Mouse (Mus musculus): ENCODE data around the gene Tmem44. TPM values are rescaled to one million over a fixed set of nuclear protein-coding genes. Genes with fewer than 3 reads are reported as not detected.
A peak's percentile ranks its signal among the peaks of the same experiment; 100 is the strongest.

Tmem44 gene
- polyA plus RNA-seq, 1 experiment from 2014 or later: 27.9 TPM

DNA sequence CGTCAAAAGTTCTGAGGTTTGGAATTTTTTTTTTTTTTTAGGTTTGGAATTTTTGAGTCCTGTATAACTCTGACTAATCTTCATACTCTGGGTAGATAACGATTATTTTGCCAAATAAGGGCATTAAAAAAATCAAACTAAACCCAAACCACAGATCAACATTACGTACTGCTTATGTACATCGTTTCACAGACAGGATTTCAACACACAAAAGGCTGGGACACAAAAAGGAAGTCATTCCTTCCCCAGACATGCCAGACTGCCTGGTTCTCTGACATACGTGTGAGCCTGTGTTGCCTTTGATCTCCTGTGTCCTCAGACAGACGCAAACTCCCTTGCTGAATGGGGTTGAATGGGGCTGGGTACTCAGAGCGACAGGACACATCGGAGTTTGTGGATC lies 22.3 kb downstream of the Tmem44 start:
- DNase-seq (ENCODE audit: low spot score, missing footprints) (peak; percentile 72), ATAC-seq (ENCODE audit: low FRiP score) (no peak)
- Histone ChIP-seq H3K27me3 (ENCODE audit: control insufficient read depth, insufficient read depth, low read length) (no peaks in the 10 kb centered on the region), H3K4me2 (no peak overlapping the region), H3K9me3 (ENCODE audit: control insufficient read depth, low read length) (no peaks in the 10 kb centered on the region), H3K4me1 (ENCODE audit: control insufficient read depth, insufficient read depth, low read length) (no peaks in the 10 kb centered on the region), H3K27ac (ENCODE audit: low read depth, low read length) (no peak overlapping the region), H3K4me3 (ENCODE audit: low read depth, low read length) (no peak overlapping the region), H3K9ac (ENCODE audit: low read length) (no peak overlapping the region), H3K36me3 (ENCODE audit: control insufficient read depth, insufficient read depth, low read length) (0 out of 2 replicates have a peak, but pooled peaks cover 3% of the 10 kb centered on the region)
- WGBS: 88% methylated on average over 8 of the region's 8 CpGs

DNA sequence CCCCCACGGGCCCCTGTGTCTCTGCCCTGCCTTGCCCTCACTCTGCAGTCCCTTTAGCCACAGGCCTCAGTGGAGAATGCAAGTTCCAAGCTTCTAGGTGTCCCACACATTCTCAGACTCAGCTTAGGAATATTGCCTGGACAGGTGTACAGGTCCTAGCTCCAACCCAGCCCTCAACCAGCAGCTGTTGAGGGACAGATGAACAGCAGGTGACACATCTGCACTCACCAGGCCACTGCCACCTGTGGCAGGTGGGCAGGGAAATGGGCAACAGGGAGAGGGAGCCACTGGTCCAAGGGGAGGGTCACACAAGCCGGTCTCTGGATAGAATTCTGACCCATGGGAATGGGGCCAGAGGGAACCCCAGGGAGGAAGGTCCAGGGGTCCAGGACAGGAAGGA lies 22.8 kb downstream of the Tmem44 start:
- 59% methylated on average over 2 of the region's 2 CpGs for WGBS

DNA sequence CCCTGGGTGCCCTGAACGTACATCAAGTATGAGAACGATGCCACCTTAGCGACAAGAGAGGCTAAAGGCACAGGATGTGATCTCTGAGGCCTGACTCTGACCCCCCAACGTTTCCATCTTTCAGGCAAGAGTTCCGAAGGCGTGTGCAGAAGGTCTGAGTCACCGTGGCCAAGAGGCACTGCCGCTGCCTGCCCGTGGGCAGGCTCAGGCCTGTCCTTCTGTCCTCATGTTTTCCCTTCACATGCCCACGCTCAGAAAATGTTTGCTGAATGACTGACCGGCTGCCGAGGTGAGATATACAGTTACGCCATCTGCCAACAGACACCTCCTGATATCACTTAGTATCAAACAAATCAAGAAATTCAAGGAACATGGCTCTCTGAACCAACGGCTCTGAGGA lies 24.9 kb downstream of the Tmem44 start:
- Histone ChIP-seq H3K4me2 (no peak overlapping the region), H3K36me3 (ENCODE audit: control insufficient read depth, insufficient read depth, low read length) (0 out of 2 replicates have a peak, but pooled peaks cover 3% of the 10 kb centered on the region), H3K9ac (ENCODE audit: low read length) (no peak overlapping the region), H3K4me3 (ENCODE audit: low read depth, low read length) (no peak overlapping the region), H3K27me3 (ENCODE audit: control insufficient read depth, insufficient read depth, low read length) (no peaks in the 10 kb centered on the region), H3K27ac (ENCODE audit: low read depth, low read length) (no peak overlapping the region), H3K4me1 (ENCODE audit: control insufficient read depth, insufficient read depth, low read length) (no peaks in the 10 kb centered on the region), H3K9me3 (ENCODE audit: control insufficient read depth, low read length) (no peaks in the 10 kb centered on the region)
- no peak for ATAC-seq (ENCODE audit: low FRiP score)
- 88% methylated on average over 14 of the region's 14 CpGs for WGBS
- DNase-seq (ENCODE audit: low spot score, missing footprints): peak; percentile 45

More for the DNA sequence above, 22.8 kb downstream of the Tmem44 start:
- Histone ChIP-seq H3K4me2 (no peak overlapping the region), H3K36me3 (ENCODE audit: control insufficient read depth, insufficient read depth, low read length) (0 out of 2 replicates have a peak, but pooled peaks cover 3% of the 10 kb centered on the region), H3K9ac (ENCODE audit: low read length) (no peak overlapping the region), H3K9me3 (ENCODE audit: control insufficient read depth, low read length) (no peaks in the 10 kb centered on the region), H3K4me3 (ENCODE audit: low read depth, low read length) (no peak overlapping the region), H3K27ac (ENCODE audit: low read depth, low read length) (no peak overlapping the region), H3K27me3 (ENCODE audit: control insufficient read depth, insufficient read depth, low read length) (no peaks in the 10 kb centered on the region), H3K4me1 (ENCODE audit: control insufficient read depth, insufficient read depth, low read length) (no peaks in the 10 kb centered on the region)
- DNase-seq (ENCODE audit: low spot score, missing footprints) (peak; percentile 33), ATAC-seq (ENCODE audit: low FRiP score) (no peak)

DNA sequence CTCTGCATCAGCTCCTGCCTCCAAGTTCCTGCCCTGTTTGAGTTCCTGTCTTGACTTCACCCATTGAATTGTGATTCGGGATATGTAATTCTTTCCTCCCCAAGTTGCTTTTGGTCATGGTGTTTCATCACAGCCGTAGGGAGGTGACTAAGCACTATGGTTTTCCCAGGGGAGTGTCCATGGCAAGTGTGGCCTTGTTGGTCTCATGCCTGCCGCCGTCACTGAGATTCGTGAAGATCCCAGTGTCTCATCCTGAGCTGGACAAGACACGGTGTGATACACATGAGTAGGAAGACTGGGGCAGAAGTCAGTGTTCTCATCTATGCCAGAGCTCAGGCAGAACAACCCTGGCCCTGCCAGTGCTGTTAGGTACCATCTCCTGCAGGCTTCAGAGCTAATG lies 26.2 kb downstream of the Tmem44 start:
- ATAC-seq (ENCODE audit: low FRiP score): no peak
- H3K27me3 ChIP-seq (ENCODE audit: control insufficient read depth, insufficient read depth, low read length): no peaks in the 10 kb centered on the region
- no peak overlapping the region for H3K27ac ChIP-seq (ENCODE audit: low read depth, low read length)
- no peak for DNase-seq (ENCODE audit: low spot score, missing footprints)
- H3K4me2 ChIP-seq: no peak overlapping the region
- H3K9ac ChIP-seq (ENCODE audit: low read length): no peak overlapping the region
- no peak overlapping the region for H3K4me3 ChIP-seq (ENCODE audit: low read depth, low read length)
- H3K4me1 ChIP-seq (ENCODE audit: control insufficient read depth, insufficient read depth, low read length): no peaks in the 10 kb centered on the region
- WGBS: 87% methylated on average over 6 of the region's 6 CpGs
- H3K36me3 ChIP-seq (ENCODE audit: control insufficient read depth, insufficient read depth, low read length): 0 out of 2 replicates have a peak, but pooled peaks cover 3% of the 10 kb centered on the region
- H3K9me3 ChIP-seq (ENCODE audit: control insufficient read depth, low read length): no peaks in the 10 kb centered on the region

DNA sequence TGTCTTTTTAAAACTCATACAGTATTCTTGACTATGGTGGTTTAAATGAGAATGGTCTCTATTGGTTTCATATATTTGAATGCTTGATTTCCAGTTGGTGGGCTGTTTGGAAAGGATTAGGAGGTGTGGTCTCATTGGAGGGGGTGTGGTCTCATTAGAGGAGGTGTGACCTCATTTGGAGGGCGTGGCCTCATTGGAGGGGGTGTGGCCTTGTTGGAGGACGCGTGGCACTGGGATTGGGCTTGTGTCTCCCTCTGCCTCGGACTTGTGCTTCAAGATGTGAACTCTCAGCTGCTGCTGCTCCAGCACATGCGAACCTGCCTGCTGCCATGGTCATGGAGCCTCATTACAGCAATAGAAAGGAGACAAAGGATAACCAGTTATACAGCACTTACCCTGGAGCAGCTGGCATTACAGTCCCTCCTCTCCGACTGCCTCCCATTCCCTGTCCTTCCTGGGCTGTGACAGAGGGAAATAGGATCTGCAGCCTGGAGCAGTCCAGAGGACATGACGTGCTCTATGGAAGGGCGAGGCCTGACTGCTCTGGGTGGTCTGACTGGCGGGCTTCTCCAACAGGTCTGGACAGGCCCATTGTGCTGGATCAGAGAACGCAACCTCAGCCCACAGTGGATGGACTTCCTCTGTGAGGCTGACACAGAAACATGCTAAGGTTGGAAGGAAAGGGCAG lies 28.2 kb downstream of the Tmem44 start:
- Histone ChIP-seq H3K27me3 (ENCODE audit: control insufficient read depth, insufficient read depth, low read length) (no peaks in the 10 kb centered on the region), H3K4me3 (ENCODE audit: low read depth, low read length) (no peak overlapping the region), H3K4me1 (ENCODE audit: control insufficient read depth, insufficient read depth, low read length) (no peaks in the 10 kb centered on the region), H3K36me3 (ENCODE audit: control insufficient read depth, insufficient read depth, low read length) (no peaks in the 10 kb centered on the region), H3K4me2 (no peak overlapping the region), H3K9ac (ENCODE audit: low read length) (no peak overlapping the region), H3K9me3 (ENCODE audit: control insufficient read depth, low read length) (no peaks in the 10 kb centered on the region), H3K27ac (ENCODE audit: low read depth, low read length) (no peak overlapping the region)
- no peak for ATAC-seq (ENCODE audit: low FRiP score)
- DNase-seq (ENCODE audit: low spot score, missing footprints): peak; percentile 72
- 67% methylated on average over 10 of the region's 10 CpGs for WGBS

DNA sequence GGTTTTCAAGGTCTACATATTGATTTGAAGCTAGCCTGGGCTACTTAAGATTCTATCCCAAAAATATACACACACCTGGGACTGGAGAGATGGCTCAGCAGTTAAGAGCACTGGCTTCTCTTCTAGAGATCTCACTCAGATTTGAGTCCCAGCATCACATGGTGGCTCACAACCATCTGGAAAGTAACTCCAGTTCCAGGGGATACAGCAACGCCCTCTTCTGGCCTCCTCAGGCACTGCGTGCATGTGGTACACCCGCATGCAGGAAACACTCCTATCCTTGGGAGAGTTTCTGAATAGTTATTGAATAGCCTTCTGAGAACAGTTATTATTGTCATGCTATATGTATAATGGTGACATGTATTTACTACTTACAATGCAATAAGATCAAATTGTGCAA lies 29.5 kb downstream of the Tmem44 start:
- Histone ChIP-seq H3K4me1 (ENCODE audit: control insufficient read depth, insufficient read depth, low read length) (no peaks in the 10 kb centered on the region), H3K4me3 (ENCODE audit: low read depth, low read length) (no peak overlapping the region), H3K9ac (ENCODE audit: low read length) (no peak overlapping the region), H3K36me3 (ENCODE audit: control insufficient read depth, insufficient read depth, low read length) (no peaks in the 10 kb centered on the region), H3K27ac (ENCODE audit: low read depth, low read length) (no peak overlapping the region), H3K9me3 (ENCODE audit: control insufficient read depth, low read length) (no peaks in the 10 kb centered on the region), H3K27me3 (ENCODE audit: control insufficient read depth, insufficient read depth, low read length) (no peaks in the 10 kb centered on the region), H3K4me2 (no peak overlapping the region)
- 60% methylated on average over 3 of the region's 3 CpGs for WGBS
- no peak for ATAC-seq (ENCODE audit: low FRiP score)
- peak; percentile 81 for DNase-seq (ENCODE audit: low spot score, missing footprints)

DNA sequence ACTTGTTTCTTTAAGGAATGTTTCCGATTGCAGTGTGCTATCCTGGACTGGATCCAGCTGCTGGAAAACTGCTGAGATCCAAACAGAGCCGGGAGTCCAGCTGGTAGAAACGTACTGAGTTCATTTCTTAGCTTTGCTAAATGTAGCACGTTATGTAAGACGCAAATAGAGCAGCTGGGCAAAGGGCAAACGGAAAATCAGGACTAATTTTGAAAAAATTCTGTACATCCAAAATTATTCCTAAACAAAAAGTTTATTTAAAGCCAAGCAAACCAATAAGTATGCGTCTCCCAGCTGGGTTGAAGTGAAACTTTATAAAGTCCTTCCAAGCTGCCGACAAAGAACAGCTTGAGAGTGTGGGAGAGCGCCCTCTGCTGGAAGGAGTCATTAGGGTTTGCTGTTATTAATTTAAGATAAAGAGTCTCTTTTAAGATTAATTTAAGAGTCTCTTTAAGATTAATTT lies 30.2 kb downstream of the Tmem44 start:
- peaks cover under 1% of the 10 kb centered on the region; the same call in 1 of the 2 replicates for H3K36me3 ChIP-seq (ENCODE audit: control insufficient read depth, insufficient read depth, low read length)
- no peaks in the 10 kb centered on the region for H3K4me1 ChIP-seq (ENCODE audit: control insufficient read depth, insufficient read depth, low read length)
- H3K27ac ChIP-seq (ENCODE audit: low read depth, low read length): no peak overlapping the region
- DNase-seq (ENCODE audit: low spot score, missing footprints) (peak; percentile 97), ATAC-seq (ENCODE audit: low FRiP score) (no peak)
- H3K9ac ChIP-seq (ENCODE audit: low read length): no peak overlapping the region
- H3K4me2 ChIP-seq: no peak overlapping the region
- H3K4me3 ChIP-seq (ENCODE audit: low read depth, low read length): no peak overlapping the region
- WGBS: 38% methylated on average over 9 of the region's 9 CpGs
- peaks cover under 1% of the 10 kb centered on the region; the same call in 1 of the 2 replicates for H3K9me3 ChIP-seq (ENCODE audit: control insufficient read depth, low read length)
- no peaks in the 10 kb centered on the region for H3K27me3 ChIP-seq (ENCODE audit: control insufficient read depth, insufficient read depth, low read length)

DNA sequence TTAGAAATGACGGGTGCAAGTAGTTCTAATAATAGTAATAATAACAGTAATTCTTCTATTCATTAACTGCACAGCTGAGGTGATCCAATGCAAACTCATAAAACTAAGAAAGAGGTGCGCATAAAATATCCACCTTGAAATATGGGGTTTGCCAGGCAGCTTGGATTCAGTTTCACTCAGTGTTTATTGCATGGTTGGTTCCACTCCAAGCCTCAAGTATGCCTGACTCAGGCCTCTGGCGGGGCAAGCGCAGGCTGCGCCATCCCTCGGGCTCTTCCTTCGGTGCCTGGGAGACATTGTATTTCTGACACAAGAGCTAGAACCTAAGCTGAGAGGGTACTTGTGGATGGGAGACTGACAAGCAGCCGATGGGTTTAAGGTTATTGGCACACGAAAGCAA lies 32.0 kb downstream of the Tmem44 start:
- Histone ChIP-seq H3K9me3 (ENCODE audit: control insufficient read depth, low read length) (peaks cover 3% of the 10 kb centered on the region; the same call in 1 of the 2 replicates), H3K27ac (ENCODE audit: low read depth, low read length) (no peak overlapping the region), H3K4me2 (no peak overlapping the region), H3K36me3 (ENCODE audit: control insufficient read depth, insufficient read depth, low read length) (peaks cover 4% of the 10 kb centered on the region; the same call in 1 of the 2 replicates), H3K9ac (ENCODE audit: low read length) (no peak overlapping the region), H3K4me1 (ENCODE audit: control insufficient read depth, insufficient read depth, low read length) (no peaks in the 10 kb centered on the region), H3K4me3 (ENCODE audit: low read depth, low read length) (no peak overlapping the region), H3K27me3 (ENCODE audit: control insufficient read depth, insufficient read depth, low read length) (no peaks in the 10 kb centered on the region)
- 83% methylated on average over 9 of the region's 9 CpGs for WGBS
- no peak for ATAC-seq (ENCODE audit: low FRiP score)
- DNase-seq (ENCODE audit: low spot score, missing footprints): peak; percentile 51

DNA sequence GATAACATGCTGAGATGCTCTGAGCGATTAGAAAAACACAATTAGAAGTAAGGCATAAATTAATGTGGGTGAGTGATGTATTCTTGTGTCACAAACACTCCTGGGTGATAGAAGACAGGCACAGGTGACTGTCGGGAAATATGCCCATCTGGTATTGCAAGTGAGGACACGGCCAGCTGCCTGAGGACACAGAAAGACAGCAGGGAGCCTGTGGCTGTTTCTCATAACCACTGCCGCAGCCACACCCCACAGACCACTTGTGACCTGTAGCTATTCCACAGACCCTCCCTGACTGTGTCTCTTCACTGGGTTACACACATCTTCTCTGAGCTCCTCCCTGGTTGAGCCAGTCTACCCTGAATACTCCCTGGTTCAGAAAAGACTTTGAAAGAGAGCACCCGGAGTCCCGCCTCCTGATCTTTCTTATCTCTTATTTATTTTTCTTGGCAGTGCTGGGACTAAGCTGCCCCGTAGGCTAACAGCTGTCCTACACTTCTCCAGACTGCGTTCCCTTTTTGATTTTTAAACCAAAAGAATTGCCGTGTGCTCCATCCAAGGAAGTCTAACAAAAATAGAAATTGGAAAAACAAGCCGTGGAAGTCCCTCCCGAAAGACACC lies 32.9 kb downstream of the Tmem44 start:
- ATAC-seq (ENCODE audit: low FRiP score): no peak
- WGBS: 78% methylated on average over 11 of the region's 11 CpGs

More for the DNA sequence above, 32.9 kb downstream of the Tmem44 start:
- Histone ChIP-seq H3K4me2 (no peak overlapping the region), H3K36me3 (ENCODE audit: control insufficient read depth, insufficient read depth, low read length) (peaks cover 4% of the 10 kb centered on the region; the same call in 1 of the 2 replicates), H3K4me3 (ENCODE audit: low read depth, low read length) (no peak overlapping the region), H3K27me3 (ENCODE audit: control insufficient read depth, insufficient read depth, low read length) (no peaks in the 10 kb centered on the region), H3K27ac (ENCODE audit: low read depth, low read length) (no peak overlapping the region), H3K9ac (ENCODE audit: low read length) (no peak overlapping the region), H3K4me1 (ENCODE audit: control insufficient read depth, insufficient read depth, low read length) (no peaks in the 10 kb centered on the region), H3K9me3 (ENCODE audit: control insufficient read depth, low read length) (peaks cover 3% of the 10 kb centered on the region; the same call in 1 of the 2 replicates)
- peak; percentile 65 for DNase-seq (ENCODE audit: low spot score, missing footprints)
